Mouse (Mus musculus) olfactory bulb, adult 2 months (tissue): ENCODE measurements around the gene Ror2. TPM values are rescaled to one million over a fixed set of nuclear protein-coding genes. Genes with fewer than 3 reads are reported as not detected.
A peak's percentile ranks its signal among the peaks of the same experiment; 100 is the strongest.
"Not testable (repeated sequence)": the region's sequence is repeated elsewhere in the genome, so short reads cannot be mapped to it uniquely, and the experiment has no call there.

Experiments used
- H3K27ac ChIP-seq: fragments of 200-500 bp; 2 replicates; pipeline ENCODE4 v1.5.1; 2012; ENCODE audit warnings: low read depth, low read length; ENCODE audit not compliant: insufficient read depth
- H3K4me1 ChIP-seq: fragments of 200-500 bp; 2 replicates; pipeline ENCODE4 v1.6.1; 2012; ENCODE audit warnings: low read length; ENCODE audit not compliant: control insufficient read depth, insufficient read depth
- H3K4me3 ChIP-seq: fragments of 200-500 bp; 2 replicates; pipeline ENCODE4 v1.5.1; 2012; ENCODE audit warnings: mild to moderate bottlenecking, low read depth, low read length, moderate library complexity; ENCODE audit not compliant: insufficient read depth
- CTCF ChIP-seq: fragments of 200-500 bp; IDR thresholded peaks from 2 replicates; pipeline ENCODE4 v1.5.1; 2012; ENCODE audit warnings: low read depth, mild to moderate bottlenecking, low read length, moderate library complexity; ENCODE audit not compliant: insufficient read depth
- POLR2A ChIP-seq: fragments of 200-500 bp; IDR thresholded peaks from 2 replicates; pipeline ENCODE4 v1.6.1; 2012; ENCODE audit warnings: mild to moderate bottlenecking, low read depth, low read length, moderate library complexity; ENCODE audit not compliant: insufficient read depth
- WGBS: fragments of 180-500 bp; shearing (Covaris S2); methylation state at CpG from one replicate; pipeline ENCODE4 v1.1.7; 2018; 5-methylcytosine and 5-hydroxymethylcytosine counted together
- polyA plus RNA-seq: library from polyadenylated mRNA; stranded (reverse); fragments of >200 nt; gene quantifications from 2 replicates; pipeline ENCODE4 v1.2.4, GENCODE M21; 2012; ENCODE audit warnings: low replicate concordance; ENCODE audit not compliant: missing spikeins, insufficient read depth, insufficient read length

Gene Ror2
- not detected in 2 replicates for polyA plus RNA-seq

GRCm38 (mm10) chr13:53285756-53286361, at the start of gene Ror2:
Ror2 (minus strand) TSS chr13:53286124.
- Histone ChIP-seq H3K4me3 (peak within 1 kb of the TSS; percentile 33), H3K4me1 (peaks cover 7% of the 10 kb centered on the region; the same call in 1 of the 2 replicates), H3K27ac (no peak within 1 kb of the TSS)
- TF ChIP-seq POLR2A (no peak), CTCF (0 out of 2 replicates have a peak, but pooled peaks have one; percentile 28)
- WGBS = 2% methylated on average over 58 of the region's 68 CpGs

GRCm38 (mm10) chr13:53333769-53334168, 47.8 kb upstream of the Ror2 start:
- Histone ChIP-seq H3K4me1 (no peaks in the 10 kb centered on the region), H3K4me3 (no peak overlapping the region), H3K27ac (no peak overlapping the region)
- 91% methylated on average over 8 of the region's 8 CpGs for WGBS
- TF ChIP-seq POLR2A (no peak), CTCF (no peak)

- Histone ChIP-seq H3K27ac (no peak overlapping the region), H3K4me1 (no peaks in the 10 kb centered on the region), H3K4me3 (no peak overlapping the region)
- TF ChIP-seq POLR2A (no peak), CTCF (no peak)
- 72% methylated on average over 2 of the region's 2 CpGs for WGBS
Observed at GRCm38 (mm10) chr13:53330246-53330645, 44.3 kb upstream of the Ror2 start.

DNA sequence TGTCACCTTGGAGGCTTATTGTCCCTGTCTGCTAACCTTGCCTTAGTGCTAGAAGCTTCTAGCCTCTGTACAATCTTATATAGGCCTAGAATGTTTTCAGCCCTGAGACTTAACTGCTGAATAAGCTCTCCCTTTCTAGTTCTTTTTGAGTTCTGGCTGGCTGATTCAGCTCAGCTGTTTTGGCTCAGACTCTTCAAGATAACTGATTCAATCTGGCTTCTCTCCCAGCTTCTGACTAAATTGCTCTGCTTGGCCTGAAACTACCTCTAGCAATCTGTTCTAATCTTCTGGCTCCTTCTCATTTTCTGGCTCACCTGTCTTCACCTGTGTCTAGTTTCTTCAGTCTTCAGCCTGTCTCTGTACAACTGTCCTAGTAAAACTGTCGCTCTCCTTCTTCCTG, 39.6 kb upstream of the Ror2 start:
- H3K27ac ChIP-seq = no peak overlapping the region
- no peaks in the 10 kb centered on the region for H3K4me1 ChIP-seq
- TF ChIP-seq POLR2A = no peak
- TF ChIP-seq CTCF = no peak
- H3K4me3 ChIP-seq = no peak overlapping the region
- WGBS = 100% methylated on average over 1 of the region's 1 CpGs

GRCm38 (mm10) chr13:53323661-53324060, 37.7 kb upstream of the Ror2 start:
- 86% methylated on average over 2 of the region's 2 CpGs for WGBS
- Histone ChIP-seq H3K27ac (no peak overlapping the region), H3K4me3 (no peak overlapping the region), H3K4me1 (no peaks in the 10 kb centered on the region)
- no peak for TF ChIP-seq POLR2A
- TF ChIP-seq CTCF = no peak

GRCm38 (mm10) chr13:53320899-53321298, 35.0 kb upstream of the Ror2 start:
- WGBS = 76% methylated on average over 12 of the region's 12 CpGs
- Histone ChIP-seq H3K27ac (no peak overlapping the region), H3K4me1 (no peaks in the 10 kb centered on the region), H3K4me3 (no peak overlapping the region)
- no peak for TF ChIP-seq CTCF
- TF ChIP-seq POLR2A = no peak

DNA sequence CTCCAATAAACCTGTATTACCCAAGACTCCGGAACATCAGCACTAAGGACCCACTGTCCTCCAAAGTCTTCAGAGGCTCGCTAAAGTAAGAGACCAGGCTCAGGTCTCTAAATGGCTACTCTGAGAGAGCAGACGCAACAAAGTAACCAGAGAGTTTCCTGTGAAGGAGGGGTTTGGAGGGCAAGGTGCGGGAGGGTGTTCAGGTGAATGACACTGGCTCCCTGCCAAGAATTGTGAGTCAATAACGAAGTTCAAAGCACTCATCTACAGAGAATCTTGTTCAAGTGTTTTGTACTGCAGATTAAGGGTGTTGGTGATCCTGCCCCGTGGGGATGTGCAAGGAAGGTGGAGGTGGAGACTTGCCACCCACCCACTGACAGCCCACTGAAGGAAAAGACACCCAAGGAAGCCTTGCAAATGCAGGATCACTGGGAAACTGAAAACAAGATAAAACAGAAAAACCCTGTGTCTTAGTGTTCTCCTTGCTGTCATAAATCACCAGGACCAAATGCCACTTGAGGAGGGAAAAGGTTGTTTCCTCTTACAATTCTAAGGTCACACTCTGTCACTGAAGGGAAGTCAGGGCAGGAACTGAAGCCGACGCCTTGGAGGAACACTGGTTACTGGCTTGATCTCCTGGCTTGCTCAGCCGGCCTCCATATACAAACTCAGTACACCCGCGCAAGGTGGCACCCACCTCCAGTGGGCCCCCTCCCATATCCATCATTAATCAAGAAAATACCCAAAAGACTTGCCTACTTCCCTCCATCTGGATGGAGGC, 30.8 kb upstream of the Ror2 start:
- Histone ChIP-seq H3K4me3 (no peak overlapping the region), H3K27ac (no peak overlapping the region), H3K4me1 (no peaks in the 10 kb centered on the region)
- WGBS = 79% methylated on average over 11 of the region's 11 CpGs
- TF ChIP-seq CTCF = no peak
- TF ChIP-seq POLR2A = no peak

DNA sequence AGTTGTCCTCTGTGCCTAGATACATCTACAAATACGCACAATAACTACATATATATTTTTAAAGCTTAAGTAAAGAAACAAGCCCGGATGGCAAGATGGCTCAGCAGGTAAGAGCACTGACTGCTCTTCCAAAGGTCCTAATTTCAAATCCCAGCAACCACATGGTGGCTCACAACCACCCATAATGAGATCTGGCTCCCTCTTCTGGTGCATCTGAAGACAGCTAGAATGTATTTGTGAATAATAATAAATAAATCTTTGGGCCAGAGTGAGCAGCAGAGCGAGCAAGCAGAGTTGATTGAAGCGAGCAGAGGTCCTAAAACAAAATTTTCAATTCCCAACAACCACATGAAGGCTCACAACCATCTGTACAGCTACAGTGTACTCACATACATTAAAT, 29.8 kb upstream of the Ror2 start:
- H3K4me3 ChIP-seq, H3K4me1 ChIP-seq, H3K27ac ChIP-seq: not testable (repeated sequence)
- WGBS = 86% methylated on average over 4 of the region's 4 CpGs

- TF ChIP-seq POLR2A = no peak
- TF ChIP-seq CTCF = no peak
- H3K4me3 ChIP-seq = no peak overlapping the region
- WGBS = 95% methylated on average over 5 of the region's 5 CpGs
- peaks cover 5% of the 10 kb centered on the region for H3K4me1 ChIP-seq
- no peak overlapping the region for H3K27ac ChIP-seq
Observed at GRCm38 (mm10) chr13:53310442-53310841, 24.5 kb upstream of the Ror2 start.
